Mouse (Mus musculus) CD4-positive naive resting alpha-beta T cell, adult 76 days (primary cell): ENCODE results near the gene Shisa2. TPM values are rescaled to one million over a fixed set of nuclear protein-coding genes. Genes with fewer than 3 reads are reported as not detected.

Experiments
- total RNA-seq: library from RNA; stranded (reverse); gene quantifications from one replicate; pipeline ENCODE4 v1.2.4, GENCODE M21; 2023

Shisa2 gene
- total RNA-seq: not detected

GRCm38 (mm10) chr14:59625158-59625805 lies at the start of gene Shisa2:
Gene Shisa2 (plus strand): TSS chr14:59625308.

DNA sequence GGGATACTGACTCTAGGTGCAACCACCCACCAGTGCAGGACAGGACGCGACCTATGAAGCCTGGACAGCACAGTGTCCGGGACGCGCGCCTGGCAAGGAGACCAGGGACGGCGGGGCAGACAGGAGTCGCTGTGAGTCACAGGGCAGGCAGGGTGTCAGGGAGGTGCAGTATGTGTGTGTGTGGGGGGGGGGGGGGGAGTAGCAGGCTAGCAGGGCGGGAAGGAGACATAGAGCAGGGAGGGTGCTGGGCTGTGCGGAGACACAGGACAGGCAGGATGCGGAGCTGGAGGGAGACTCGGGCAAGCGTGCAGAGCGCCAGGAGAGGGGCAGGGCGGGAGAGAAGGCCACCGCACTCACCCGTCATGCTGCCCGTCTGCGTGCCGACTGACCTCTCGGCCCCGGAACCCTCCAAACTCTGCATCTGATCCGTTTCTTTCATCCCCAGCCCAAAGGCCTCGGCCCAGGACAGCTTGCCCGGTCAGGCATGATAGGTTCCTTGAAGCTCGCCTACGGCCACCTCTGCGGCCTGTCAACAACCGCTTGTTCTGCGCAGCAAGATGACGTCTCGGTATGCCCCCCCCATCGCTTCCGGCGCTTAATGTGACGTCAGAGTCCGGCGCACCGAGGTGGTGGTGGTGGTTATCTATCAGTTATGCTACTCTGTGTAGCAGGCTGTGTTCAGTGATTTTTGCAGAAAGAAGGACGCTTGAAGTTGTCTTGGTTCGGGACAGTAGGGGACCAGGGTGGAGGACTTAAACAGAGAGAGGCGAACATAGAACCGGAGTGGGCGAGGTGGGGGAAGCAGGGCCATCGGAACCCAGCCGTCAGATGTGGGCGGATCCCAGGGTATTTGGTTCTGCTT lies 27.5 kb upstream of the Shisa2 start, which contains the start of gene Cdadc1:
Cdadc1 (minus strand) TSS at position 562 of the 862 bp plus-strand sequence.

Other genes starting within 250 kb of the Shisa2 start
- 13.3 TPM for gene Phf11c, start 229.9 kb upstream of the Shisa2 start, total RNA-seq
- gene Setdb2, start 184.4 kb upstream of the Shisa2 start, total RNA-seq: 43.1 TPM
- gene Cab39l, start 184.3 kb upstream of the Shisa2 start, total RNA-seq: 24.0 TPM
- 53.9 TPM for gene Cdadc1, start 27.3 kb upstream of the Shisa2 start, total RNA-seq